Mouse (Mus musculus): ENCODE measurements around the gene Mgat4d.

DNA sequence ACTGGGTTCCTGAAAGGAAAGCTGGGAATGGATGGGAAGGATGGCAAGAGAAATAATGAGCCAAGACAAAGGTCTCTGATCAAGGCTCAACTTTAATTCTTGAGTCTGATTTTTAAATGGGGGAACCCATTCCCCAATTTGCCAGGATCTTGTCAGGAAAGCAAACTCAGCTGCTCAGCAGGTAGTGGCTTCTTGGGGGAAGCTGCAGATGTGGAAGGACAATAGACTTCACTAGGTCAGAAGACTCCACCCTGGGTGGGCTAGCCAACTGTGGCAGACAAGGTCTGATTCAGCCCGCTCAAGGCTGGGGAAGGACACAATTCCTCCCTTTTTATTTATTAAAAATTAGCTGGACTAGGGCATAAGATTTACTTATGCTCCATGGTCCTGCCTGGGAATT lies 43.3 kb upstream of the Mgat4d start:
- TF ChIP-seq GATA1 (IDR thresholded peaks at IDR 0.05; ENCODE audit: low read length) (no peak), TAL1 (IDR thresholded peaks at IDR 0.05; ENCODE audit: low read length) (no peak)
